Mouse (Mus musculus): ENCODE data around the gene Orc5. TPM values are rescaled to one million over a fixed set of nuclear protein-coding genes. Genes with fewer than 3 reads are reported as not detected.
A peak's percentile ranks its signal among the peaks of the same experiment; 100 is the strongest.

Gene Orc5
- total and polyA plus RNA-seq, 3 experiments = 75.7 to 76.5 TPM; not detected in 1

- peak; percentile 53 for DNase-seq (ENCODE audit: low read depth, low spot score)
- no peaks in the 10 kb centered on the region for H3K27me3 ChIP-seq (ENCODE audit: control insufficient read depth in 1 of 2, insufficient read depth in 2 of 2, low read length in 2 of 2)
- H3K36me3 ChIP-seq (ENCODE audit: control insufficient read depth in 1 of 2, insufficient read depth in 2 of 2, low read length in 2 of 2) = peaks cover 0 to 3% of the 10 kb centered on the region in 2 experiments; a peak in 2 of 4 replicates
- no peak overlapping the region for H3K9ac ChIP-seq (ENCODE audit: control insufficient read depth, low read depth, low read length, poor library complexity, severe bottlenecking)
- H3K27ac ChIP-seq (ENCODE audit: control insufficient read depth, low read depth, low read length) = no peak overlapping the region
- H3K4me3 ChIP-seq (ENCODE audit: control insufficient read depth in 1 of 2, insufficient read depth in 1 of 2, low read depth in 2 of 2, low read length in 2 of 2) = no peak overlapping the region
- H3K9me3 ChIP-seq (replicated peaks; ENCODE audit: insufficient read depth, low read length) = no peaks in the 10 kb centered on the region
- no peak for TF ChIP-seq ZKSCAN1 (IDR thresholded peaks at IDR 0.05; ENCODE audit: low read depth, low read length)
- no peak for TF ChIP-seq UBTF (IDR thresholded peaks at IDR 0.05; ENCODE audit: borderline replicate concordance, insufficient read depth, low read depth, low read length)
- TF ChIP-seq MEF2A (IDR thresholded peaks at IDR 0.05; ENCODE audit: extremely low read depth, insufficient replicate concordance, low read depth, low read length, poor library complexity, severe bottlenecking) = no peak
- TF ChIP-seq POLR2AphosphoS5 (IDR thresholded peaks at IDR 0.05; ENCODE audit: borderline replicate concordance, low read depth, low read length) = no peak
- TF ChIP-seq POLR2A (IDR thresholded peaks at IDR 0.05; ENCODE audit: control insufficient read depth in 1 of 2, insufficient read depth in 1 of 2, low read depth in 1 of 2, low read length in 2 of 2, poor library complexity in 1 of 2) = no peak
- TF ChIP-seq TAL1 (IDR thresholded peaks at IDR 0.05; ENCODE audit: low read length) = peak; percentile 52; the same call in 1 of the 2 replicates
- no peak for TF ChIP-seq ZNF384 (IDR thresholded peaks at IDR 0.05; ENCODE audit: low read depth, low read length)
- TF ChIP-seq GATA1 (IDR thresholded peaks at IDR 0.05; ENCODE audit: low read depth, low read length) = peak; percentile 73; the same call in 1 of the 2 replicates
- TF ChIP-seq TCF12 (IDR thresholded peaks at IDR 0.05; ENCODE audit: low read depth, low read length) = peak; percentile 83
- no peak for TF ChIP-seq CTCF (IDR thresholded peaks at IDR 0.05 in 2 of 3, conservative IDR thresholded peaks at IDR 0.05 in 1 of 3; ENCODE audit: control insufficient read depth in 1 of 3, insufficient read depth in 1 of 3, low read depth in 2 of 3, low read length in 3 of 3, poor library complexity in 1 of 3, severe bottlenecking in 1 of 3)
- TF ChIP-seq GABPA (IDR thresholded peaks at IDR 0.05; ENCODE audit: low read depth, low read length) = no peak
- no peak for TF ChIP-seq USF2 (IDR thresholded peaks at IDR 0.05; ENCODE audit: borderline replicate concordance in 1 of 2, insufficient read depth in 1 of 2, low read depth in 1 of 2, low read length in 2 of 2)
- peak; percentile 54; the same call in 1 of the 2 replicates for TF ChIP-seq RCOR1 (IDR thresholded peaks at IDR 0.05; ENCODE audit: low read depth, low read length)
- no peak for TF ChIP-seq E2F4 (IDR thresholded peaks at IDR 0.05; ENCODE audit: borderline replicate concordance, low read depth, low read length)
- TF ChIP-seq BHLHE40 (IDR thresholded peaks at IDR 0.05; ENCODE audit: borderline replicate concordance, low read depth, low read length) = no peak
- peak; percentile 75 to 81 for TF ChIP-seq EP300 (IDR thresholded peaks at IDR 0.05; ENCODE audit: low read depth in 1 of 2, low read length in 2 of 2)
- no peak for TF ChIP-seq CHD2 (IDR thresholded peaks at IDR 0.05; ENCODE audit: low read length)
- TF ChIP-seq CHD1 (IDR thresholded peaks at IDR 0.05; ENCODE audit: low read depth, low read length) = no peak
- TF ChIP-seq SIN3A (IDR thresholded peaks at IDR 0.05; ENCODE audit: low read length) = no peak
- no peak for TF ChIP-seq KAT2A (conservative IDR thresholded peaks at IDR 0.05; ENCODE audit: low read depth, low read length)
- TF ChIP-seq ZC3H11A (IDR thresholded peaks at IDR 0.05; ENCODE audit: low read depth, low read length) = no peak
- TF ChIP-seq JUND (IDR thresholded peaks at IDR 0.05; ENCODE audit: low read depth, low read length) = no peak
- no peak for TF ChIP-seq NRF1 (IDR thresholded peaks at IDR 0.05; ENCODE audit: insufficient read depth, low read depth, low read length, poor library complexity, severe bottlenecking)
- no peak for TF ChIP-seq MAFK (IDR thresholded peaks at IDR 0.05; ENCODE audit: borderline replicate concordance, low read depth, low read length)
- TF ChIP-seq SMC3 (IDR thresholded peaks at IDR 0.05; ENCODE audit: low read depth, low read length) = no peak
- H3K79me2 ChIP-seq (ENCODE audit: control insufficient read depth, insufficient read depth, low read length, poor library complexity) = no peaks in the 10 kb centered on the region
- H3K4me1 ChIP-seq (ENCODE audit: control insufficient read depth in 1 of 2, insufficient read depth in 2 of 2, low read length in 2 of 2) = peaks cover 0 to 5% of the 10 kb centered on the region in 2 experiments; a peak in 2 of 4 replicates
Measured at GRCm38 (mm10) chr5:22557491-22558113, 7.4 kb upstream of the Orc5 start.
